Mouse (Mus musculus) forebrain, embryonic 11.5 days (tissue): Measurements from ENCODE around the gene Mrpl49. TPM values are rescaled to one million over a fixed set of nuclear protein-coding genes. Genes with fewer than 3 reads are reported as not detected.

Source experiments
- ATAC-seq: fragments of 200-750 bp; cut with Nextera tagmentation; replicated peaks from 2 replicates; pipeline ENCODE4 v1.8.0; 2017; ENCODE audit warnings: moderate TSS enrichment; ENCODE audit not compliant: low FRiP score
- DNase-seq: peaks from one replicate; pipeline ENCODE4 v3.0.0-alpha.2; 2017; ENCODE audit warnings: low spot score
- H3K27ac ChIP-seq: fragments of 300-500 bp; sonication (generic); 2 replicates; pipeline ENCODE4 v1.5.1; 2014; ENCODE audit warnings: low read depth, low read length
- H3K27me3 ChIP-seq: fragments of 300-500 bp; sonication (generic); 2 replicates; pipeline ENCODE4 v1.6.1; 2014; ENCODE audit warnings: mild to moderate bottlenecking, low read length, mixed read lengths; ENCODE audit not compliant: control insufficient read depth, insufficient read depth
- H3K36me3 ChIP-seq: fragments of 300-500 bp; sonication (generic); 2 replicates; pipeline ENCODE4 v1.6.1; 2014; ENCODE audit warnings: mild to moderate bottlenecking, low read length, moderate library complexity, mixed read lengths; ENCODE audit not compliant: control insufficient read depth, insufficient read depth
- H3K4me1 ChIP-seq: fragments of 300-500 bp; sonication (generic); replicated peaks from 2 replicates; pipeline ENCODE4 v1.6.1; 2014; ENCODE audit warnings: low read length, mixed read lengths; ENCODE audit not compliant: control insufficient read depth, insufficient read depth
- H3K4me2 ChIP-seq: fragments of 300-500 bp; sonication (generic); 2 replicates; pipeline ENCODE4 v1.6.1; 2014; ENCODE audit warnings: low read depth, mild to moderate bottlenecking, low read length, moderate library complexity, mixed read lengths; ENCODE audit not compliant: severe bottlenecking
- H3K4me3 ChIP-seq: fragments of 300-500 bp; sonication (generic); 2 replicates; pipeline ENCODE4 v1.5.1; 2014; ENCODE audit warnings: low read depth, low read length
- H3K9ac ChIP-seq: fragments of 300-500 bp; sonication (generic); 2 replicates; pipeline ENCODE4 v1.6.1; 2014; ENCODE audit warnings: low read length
- H3K9me3 ChIP-seq: fragments of 300-500 bp; sonication (generic); 2 replicates; pipeline ENCODE4 v1.6.1; 2016; ENCODE audit warnings: low read length, mixed read lengths; ENCODE audit not compliant: control insufficient read depth
- WGBS: fragments of 180-500 bp; shearing (Covaris S2); extraction: QIAGEN DNeasy Blood & Tissue Kit; methylation state at CpG from one replicate; pipeline ENCODE4 v1.1.7; 2014; 5-methylcytosine and 5-hydroxymethylcytosine counted together
- polyA plus RNA-seq: library from polyadenylated mRNA; unstranded; fragments of >200 nt; fragmentation: Nextera tagmentation; extraction: Ambion mirVana; gene quantifications from 2 replicates; pipeline ENCODE4 v1.2.1, GENCODE M21; 2014

The Mrpl49 gene
- polyA plus RNA-seq, 1 experiment from 2014 or later, result 86.8 TPM

DNA sequence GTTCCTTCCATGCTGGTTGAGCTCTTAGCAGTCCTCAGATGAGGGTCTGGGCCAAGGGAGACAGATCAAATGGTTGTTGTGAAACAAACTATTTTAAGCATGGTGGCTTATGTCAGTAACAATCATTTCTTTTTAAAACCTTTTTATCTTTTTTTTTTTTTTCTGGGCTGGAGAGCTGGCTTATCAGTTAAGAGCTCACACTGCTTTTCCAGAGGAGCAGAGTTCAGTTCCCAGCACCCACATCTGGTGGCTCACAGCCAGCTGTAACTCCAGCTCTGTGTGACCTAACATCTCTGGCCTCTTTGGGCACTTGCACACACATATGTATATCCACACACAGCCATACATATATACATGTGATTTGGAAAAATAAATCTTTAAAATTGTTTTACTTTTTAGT lies 19.9 kb downstream of the Mrpl49 start:
- ATAC-seq (no peak), DNase-seq (no peak)
- Histone ChIP-seq H3K27me3 (no peaks in the 10 kb centered on the region), H3K9me3 (no peaks in the 10 kb centered on the region), H3K9ac (no peak overlapping the region), H3K27ac (no peak overlapping the region), H3K4me3 (no peak overlapping the region), H3K4me2 (no peak overlapping the region), H3K36me3 (no peaks in the 10 kb centered on the region), H3K4me1 (no peaks in the 10 kb centered on the region)

DNA sequence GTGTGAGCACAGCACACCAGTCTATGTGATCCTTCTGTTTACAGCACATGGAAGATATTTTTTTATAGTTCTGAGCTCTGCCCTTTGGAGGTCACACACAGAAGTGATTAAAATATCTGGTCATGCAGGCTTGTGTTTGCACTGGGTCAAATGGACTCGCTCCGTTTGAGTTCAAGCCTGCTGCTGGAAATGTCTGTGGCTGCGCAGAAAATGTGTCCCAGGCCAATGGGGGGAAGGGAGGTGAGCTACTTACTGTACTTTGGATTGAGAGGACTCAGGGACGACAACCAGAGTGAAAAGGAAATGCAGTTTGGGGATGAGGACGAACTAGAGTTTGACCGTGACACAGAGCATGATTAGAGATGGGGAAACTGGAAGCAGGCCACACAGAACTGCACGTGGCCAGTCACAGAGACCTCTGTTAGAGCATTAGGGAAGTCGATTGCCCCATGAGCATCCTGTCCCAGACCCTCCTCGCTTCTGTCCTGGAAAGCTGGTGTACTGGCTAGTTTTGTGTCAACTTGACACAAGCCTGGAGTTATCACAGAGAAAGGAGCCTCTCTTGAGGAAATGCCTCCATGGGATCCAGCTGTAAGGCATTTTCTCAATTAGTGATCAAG lies 21.5 kb downstream of the Mrpl49 start:
- Histone ChIP-seq H3K9me3 (no peaks in the 10 kb centered on the region), H3K4me3 (no peak overlapping the region), H3K4me1 (no peaks in the 10 kb centered on the region), H3K36me3 (no peaks in the 10 kb centered on the region), H3K27ac (no peak overlapping the region), H3K9ac (no peak overlapping the region), H3K27me3 (no peaks in the 10 kb centered on the region), H3K4me2 (no peak overlapping the region)
- no peak for DNase-seq
- 78% methylated on average over 9 of the region's 9 CpGs for WGBS
- no peak for ATAC-seq

DNA sequence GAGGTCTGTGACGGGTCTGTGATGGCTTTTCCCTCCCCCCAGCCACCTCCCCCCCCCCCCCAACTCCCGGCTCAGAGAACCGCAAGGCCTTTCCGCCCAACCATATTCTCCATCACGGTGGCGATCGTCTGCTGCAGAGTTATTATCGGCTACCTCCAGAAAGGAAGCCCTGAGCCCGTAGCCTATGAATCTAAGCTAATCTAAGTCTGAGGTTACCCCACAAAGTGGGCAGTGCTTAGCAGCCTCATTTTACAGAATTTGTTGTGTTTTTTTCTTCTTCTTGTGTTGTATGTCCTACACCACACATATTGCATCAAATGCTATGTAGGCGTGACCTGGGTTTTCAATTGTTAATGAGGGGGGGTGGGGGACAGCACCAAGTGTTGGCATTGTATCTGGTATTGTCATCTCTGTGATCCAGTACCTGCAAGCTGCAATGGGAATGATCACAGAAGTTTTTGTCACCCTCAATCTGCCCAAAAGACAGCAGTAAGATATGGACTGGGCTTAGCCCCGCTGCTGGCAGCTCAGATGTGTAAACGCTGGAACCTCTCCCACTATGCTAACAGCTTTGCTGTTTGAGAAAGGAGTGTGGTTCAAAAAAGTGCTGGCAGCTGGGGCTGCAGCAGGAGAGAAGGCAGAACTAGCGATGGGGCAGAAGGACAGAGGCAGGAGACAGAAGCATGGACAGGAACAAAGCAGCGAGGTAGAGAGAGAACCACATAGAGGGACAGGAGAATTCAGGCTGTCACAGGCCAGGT lies 26.9 kb downstream of the Mrpl49 start:
- WGBS, result 80% methylated on average over 14 of the region's 14 CpGs
- H3K4me3 ChIP-seq, result no peak overlapping the region

DNA sequence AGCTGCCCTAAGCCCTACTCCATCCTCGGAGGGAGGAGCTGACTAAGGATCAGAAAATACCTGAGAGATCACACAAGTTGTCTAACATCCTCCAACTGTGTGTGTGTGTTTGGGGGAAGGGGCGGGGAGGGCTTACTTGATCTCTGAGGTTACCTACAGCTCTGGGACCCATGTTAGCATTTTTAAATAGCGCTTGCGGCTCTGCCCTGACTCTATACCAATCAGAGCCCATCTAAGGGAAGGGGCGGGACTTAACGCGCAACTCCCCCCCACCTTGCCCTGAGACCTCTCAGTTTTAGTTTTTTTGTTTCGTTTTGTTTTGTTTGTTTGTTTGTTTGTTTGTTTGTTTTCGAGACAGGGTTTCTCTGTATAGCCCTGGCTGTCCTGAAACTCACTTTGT lies 28.2 kb downstream of the Mrpl49 start:
- peak; percentile 19 for DNase-seq
- Histone ChIP-seq H3K4me1 (no peaks in the 10 kb centered on the region), H3K4me2 (no peak overlapping the region), H3K36me3 (no peaks in the 10 kb centered on the region), H3K9me3 (no peaks in the 10 kb centered on the region), H3K27me3 (no peaks in the 10 kb centered on the region), H3K27ac (no peak overlapping the region), H3K4me3 (no peak overlapping the region), H3K9ac (no peak overlapping the region)
- WGBS, result 78% methylated on average over 9 of the region's 9 CpGs
- ATAC-seq, result no peak

More for the DNA sequence above, 26.9 kb downstream of the Mrpl49 start:
- Histone ChIP-seq H3K4me2 (no peak overlapping the region), H3K27ac (no peak overlapping the region), H3K27me3 (no peaks in the 10 kb centered on the region), H3K9me3 (no peaks in the 10 kb centered on the region), H3K4me1 (no peaks in the 10 kb centered on the region), H3K9ac (no peak overlapping the region), H3K36me3 (no peaks in the 10 kb centered on the region)
- no peak for ATAC-seq
- DNase-seq, result peak; percentile 39

DNA sequence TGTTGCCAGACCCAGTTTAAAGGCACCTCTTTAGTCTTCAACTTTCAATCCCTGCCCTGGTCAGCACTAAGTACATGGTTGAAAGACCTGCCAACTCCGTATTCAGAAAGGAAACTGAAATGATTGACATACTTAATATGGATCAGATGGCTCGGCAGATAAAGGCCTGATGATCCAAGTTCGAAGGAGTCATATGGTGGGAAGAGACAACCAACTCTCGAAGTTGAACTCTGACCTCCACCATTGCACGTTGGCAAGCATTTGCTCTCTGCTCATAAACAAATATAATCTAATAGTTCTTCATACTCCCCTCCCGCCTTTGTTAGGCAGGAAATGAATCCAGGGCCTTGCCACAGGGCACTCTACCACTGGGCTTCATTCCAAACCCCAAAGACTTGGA lies 28.6 kb downstream of the Mrpl49 start:
- 84% methylated on average over 6 of the region's 6 CpGs for WGBS
- no peaks in the 10 kb centered on the region for H3K9me3 ChIP-seq
- no peak overlapping the region for H3K9ac ChIP-seq
- no peak for ATAC-seq
- H3K27me3 ChIP-seq, result no peaks in the 10 kb centered on the region
- DNase-seq, result no peak
- no peaks in the 10 kb centered on the region for H3K4me1 ChIP-seq
- H3K4me3 ChIP-seq, result no peak overlapping the region
- H3K27ac ChIP-seq, result no peak overlapping the region
- H3K36me3 ChIP-seq, result no peaks in the 10 kb centered on the region
- H3K4me2 ChIP-seq, result no peak overlapping the region

DNA sequence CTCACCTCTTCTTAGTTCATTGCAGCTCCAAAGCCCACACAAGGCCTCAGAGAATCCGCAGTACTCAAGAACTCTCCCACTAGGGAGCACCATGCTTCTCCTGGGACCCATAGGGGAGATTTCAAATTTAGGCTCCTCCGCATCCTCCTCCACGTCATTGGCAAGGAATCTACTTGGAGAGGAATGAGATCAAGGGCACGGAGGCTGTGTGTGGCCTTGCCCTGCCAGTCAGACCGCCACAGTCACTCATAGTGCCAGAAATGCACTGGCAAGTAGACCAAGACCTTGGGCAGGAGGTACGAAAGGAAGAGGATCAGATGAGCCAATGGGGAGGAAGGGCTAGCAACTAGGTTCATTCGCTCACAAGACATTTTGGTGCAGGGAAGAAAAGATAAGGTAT lies 33.7 kb downstream of the Mrpl49 start:
- Histone ChIP-seq H3K4me3 (no peak overlapping the region), H3K9ac (no peak overlapping the region), H3K27ac (no peak overlapping the region)

DNA sequence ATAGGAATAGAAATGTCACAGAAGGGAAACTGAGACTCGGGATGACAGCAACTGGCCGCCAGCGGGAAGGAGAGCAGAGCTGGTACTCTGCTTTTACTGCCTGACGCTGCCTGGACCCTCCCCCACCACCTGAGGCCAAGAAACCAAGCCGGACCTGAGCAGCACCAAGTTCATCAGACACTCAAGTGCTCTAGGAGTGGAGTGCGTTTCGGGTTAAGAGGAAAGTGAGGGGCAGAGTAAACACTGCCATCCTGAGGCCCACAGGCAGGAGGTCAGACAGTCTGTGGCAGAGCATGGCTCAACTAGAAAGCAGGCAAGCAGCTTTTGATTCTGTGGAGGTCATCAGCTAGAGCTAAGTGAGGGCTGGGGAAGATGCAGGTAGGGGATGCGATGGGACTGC lies 34.5 kb downstream of the Mrpl49 start:
- Histone ChIP-seq H3K4me1 (no peaks in the 10 kb centered on the region), H3K36me3 (no peaks in the 10 kb centered on the region), H3K4me2 (no peak overlapping the region), H3K9me3 (no peaks in the 10 kb centered on the region), H3K9ac (no peak overlapping the region), H3K27ac (no peak overlapping the region), H3K27me3 (no peaks in the 10 kb centered on the region), H3K4me3 (no peak overlapping the region)
- WGBS, result 71% methylated on average over 8 of the region's 8 CpGs
- DNase-seq (no peak), ATAC-seq (no peak)

More for the DNA sequence above, 33.7 kb downstream of the Mrpl49 start:
- Histone ChIP-seq H3K27me3 (no peaks in the 10 kb centered on the region), H3K4me1 (no peaks in the 10 kb centered on the region), H3K4me2 (no peak overlapping the region), H3K9me3 (no peaks in the 10 kb centered on the region), H3K36me3 (no peaks in the 10 kb centered on the region)
- ATAC-seq (no peak), DNase-seq (no peak)
- 83% methylated on average over 7 of the region's 7 CpGs for WGBS

DNA sequence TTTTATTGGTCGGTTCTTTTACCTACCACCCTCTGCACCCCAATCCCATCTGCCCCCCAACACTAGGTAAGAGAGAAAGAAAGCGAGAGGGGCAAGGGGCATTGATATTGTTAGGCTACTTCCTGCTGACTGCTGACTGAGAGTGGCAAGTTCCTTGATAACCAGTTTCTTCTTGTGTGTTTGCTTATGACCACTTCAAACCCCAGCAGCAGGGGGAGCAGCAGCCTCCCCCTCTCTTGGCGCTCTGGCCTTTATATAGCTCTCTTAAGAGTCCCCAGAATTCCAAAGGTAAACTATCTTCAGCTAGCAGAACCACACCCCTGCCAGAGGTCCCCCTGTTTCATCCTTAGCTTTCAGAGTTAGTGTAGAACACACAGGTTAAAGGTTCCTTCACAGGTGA lies 37.3 kb downstream of the Mrpl49 start:
- DNase-seq (no peak), ATAC-seq (no peak)
- 67% methylated on average over 3 of the region's 3 CpGs for WGBS

More for the DNA sequence above, 37.3 kb downstream of the Mrpl49 start:
- H3K9me3 ChIP-seq, result no peaks in the 10 kb centered on the region
- H3K9ac ChIP-seq, result no peak overlapping the region
- no peaks in the 10 kb centered on the region for H3K36me3 ChIP-seq
- H3K27me3 ChIP-seq, result peaks cover 8% of the 10 kb centered on the region
- H3K4me3 ChIP-seq, result no peak overlapping the region
- H3K4me1 ChIP-seq, result peaks cover 3% of the 10 kb centered on the region
- no peak overlapping the region for H3K27ac ChIP-seq
- no peak overlapping the region for H3K4me2 ChIP-seq
